Mouse (Mus musculus) layer of hippocampus, adult 2 months (tissue): Measurements from ENCODE around the gene Cdk13. TPM values are rescaled to one million over a fixed set of nuclear protein-coding genes. Genes with fewer than 3 reads are reported as not detected.

Experiments used
- DNase-seq, 2 experiments: peaks; one replicate each; pipeline ENCODE4 v3.0.0; 2022; ENCODE audit warnings: low spot score in 2 of 2
- H3K27ac ChIP-seq: fragments of 200-600 bp; 2 replicates; pipeline ENCODE4 v1.8.1; 2022
- H3K4me3 ChIP-seq: fragments of 200-600 bp; 2 replicates; pipeline ENCODE4 v1.8.1; 2022; ENCODE audit warnings: mild to moderate bottlenecking
- CTCF ChIP-seq: fragments of 200-600 bp; conservative IDR thresholded peaks from 2 replicates; pipeline ENCODE4 v1.8.1; 2022; ENCODE audit warnings: antibody characterized with exemption, mild to moderate bottlenecking, moderate library complexity
- total RNA-seq, 2 experiments: library from RNA; stranded (reverse); gene quantifications; 2 replicates each; pipeline ENCODE4 v1.2.3; 2021

Gene Cdk13
- total RNA-seq, 2 experiments from 2014 or later, result 58.7 to 60.0 TPM

DNA sequence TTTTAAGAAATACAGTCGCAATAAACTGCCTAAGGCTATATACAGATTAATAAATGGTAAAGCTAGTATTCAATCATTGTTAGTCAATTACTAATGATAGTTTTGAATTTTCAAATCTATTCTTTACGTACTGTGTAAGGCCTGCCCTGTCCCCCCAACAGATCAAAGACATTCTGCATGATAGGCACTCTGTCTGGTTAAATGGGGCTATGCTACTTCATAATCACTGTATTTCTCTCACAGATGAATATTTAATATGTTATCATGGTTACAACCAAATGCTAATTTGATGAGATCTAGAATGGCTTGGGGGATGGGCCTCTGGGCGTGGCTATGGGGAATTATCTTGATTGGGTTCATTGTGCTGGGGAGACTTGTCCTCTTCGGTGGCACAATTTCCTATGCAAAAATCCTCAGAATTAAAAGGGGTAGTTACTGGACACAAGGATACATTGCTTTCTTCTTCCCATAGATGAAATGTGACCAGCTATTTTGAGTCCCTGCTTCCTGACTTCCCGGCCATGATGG lies 96.0 kb downstream of the Cdk13 start:
- Histone ChIP-seq H3K4me3 (no peak overlapping the region), H3K27ac (no peak overlapping the region)
- DNase-seq, result no peak
- no peak for TF ChIP-seq CTCF

DNA sequence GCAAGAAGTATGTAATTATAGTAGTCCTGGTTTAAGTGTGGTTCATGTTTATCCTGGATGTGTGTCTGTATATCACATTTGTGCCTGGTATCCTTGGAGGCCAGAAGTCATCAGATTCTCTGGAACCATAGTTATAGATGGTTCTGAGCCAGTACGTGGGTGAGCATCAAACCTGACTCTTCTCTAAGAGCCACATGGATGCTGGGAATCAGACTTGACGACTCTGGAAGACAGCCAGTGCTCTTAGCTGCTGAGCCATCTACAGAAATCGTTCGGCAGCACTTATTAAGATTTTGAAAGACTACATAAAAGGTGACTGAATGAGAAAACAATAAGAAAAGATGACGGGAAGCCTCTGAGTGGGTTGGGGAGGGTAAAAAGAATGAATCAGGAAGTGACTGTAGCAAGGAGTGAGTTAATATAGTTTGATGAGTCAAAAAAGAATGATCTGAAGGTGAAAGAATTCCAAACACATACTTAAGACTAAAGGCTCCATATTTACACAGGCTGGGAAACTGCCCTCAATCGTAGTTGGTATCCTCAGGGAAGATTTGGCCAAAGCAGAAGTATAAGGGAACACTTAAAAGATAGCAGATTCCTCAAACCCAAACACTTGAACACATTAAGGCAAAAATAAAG lies 99.6 kb downstream of the Cdk13 start:
- peak; percentile 23 to 38 for DNase-seq
- H3K4me3 ChIP-seq, result no peak overlapping the region
- no peak for TF ChIP-seq CTCF
- H3K27ac ChIP-seq, result peak overlapping the region; percentile 57; the same call in 1 of the 2 replicates

DNA sequence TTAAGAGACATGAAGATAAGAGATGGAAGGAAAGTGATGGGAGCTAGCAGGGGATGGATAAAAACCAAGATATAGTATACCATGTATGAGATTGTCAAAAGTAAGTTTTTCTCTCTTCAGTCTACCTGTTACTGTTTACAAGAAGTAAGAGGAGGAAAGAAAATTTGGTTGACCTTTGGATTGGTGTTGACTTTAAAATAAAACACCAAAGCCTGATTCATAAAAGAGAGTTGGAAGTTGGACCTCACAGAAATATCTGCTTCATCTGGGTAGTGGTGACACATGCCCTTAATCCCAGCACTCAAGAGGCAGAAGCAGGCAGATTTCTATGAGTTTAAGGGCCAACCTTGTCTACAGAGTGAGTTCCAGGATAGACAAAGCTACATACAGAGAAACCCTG lies 102.6 kb downstream of the Cdk13 start:
- H3K4me3 ChIP-seq, result no peak overlapping the region
- TF ChIP-seq CTCF, result no peak
- no peak overlapping the region for H3K27ac ChIP-seq
- DNase-seq, result no peak

DNA sequence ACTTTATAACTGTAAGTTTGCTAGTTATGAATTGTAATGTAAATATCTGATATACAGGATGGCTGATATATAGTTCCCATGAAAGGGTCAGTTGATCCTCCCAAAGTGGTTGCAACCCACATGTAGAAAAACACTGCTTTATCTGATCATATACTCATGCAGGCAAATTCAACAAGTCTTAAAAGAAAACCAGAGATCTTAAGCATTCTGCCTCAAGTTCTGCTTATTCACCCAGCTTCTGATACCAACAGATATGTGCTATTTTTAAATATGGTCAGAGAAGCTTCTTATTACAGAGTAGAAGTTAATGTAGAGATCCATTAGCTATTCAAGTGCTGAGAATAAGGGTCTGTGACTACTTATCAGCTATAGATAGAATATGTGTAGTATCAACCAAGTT lies 103.6 kb downstream of the Cdk13 start:
- no peak for TF ChIP-seq CTCF
- no peak overlapping the region for H3K27ac ChIP-seq
- no peak overlapping the region for H3K4me3 ChIP-seq
- no peak for DNase-seq

DNA sequence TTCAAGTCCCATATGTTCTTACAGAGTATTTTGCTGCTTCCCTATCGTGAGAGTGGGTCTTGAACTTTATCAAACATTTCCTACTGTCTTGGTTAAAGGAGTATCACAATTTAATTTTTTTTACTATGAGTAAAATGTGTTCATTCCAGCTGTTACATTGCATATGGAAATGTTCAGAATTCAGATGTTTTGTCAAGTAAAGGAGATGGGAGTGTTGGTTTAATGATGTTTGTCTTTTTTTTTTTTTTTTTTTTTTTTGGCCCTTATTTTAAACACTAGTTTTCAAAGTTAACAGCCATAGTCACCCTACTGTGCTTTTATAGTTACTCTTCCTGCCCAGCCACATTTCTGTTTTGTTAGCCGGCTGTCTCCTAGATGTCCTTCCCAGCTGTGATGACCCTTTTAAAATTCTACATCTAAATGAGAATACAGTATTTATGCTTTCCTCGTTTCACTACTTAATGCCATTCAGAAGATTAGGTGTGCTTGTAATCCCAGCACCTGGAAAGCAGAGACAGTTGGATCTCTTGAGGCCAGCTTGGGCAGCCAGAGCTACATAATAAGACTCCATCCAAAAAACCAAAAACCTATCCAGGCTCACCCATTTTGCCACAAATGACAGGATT lies 104.7 kb downstream of the Cdk13 start:
- Histone ChIP-seq H3K4me3 (no peak overlapping the region), H3K27ac (no peak overlapping the region)
- no peak for TF ChIP-seq CTCF
- DNase-seq, result no peak

DNA sequence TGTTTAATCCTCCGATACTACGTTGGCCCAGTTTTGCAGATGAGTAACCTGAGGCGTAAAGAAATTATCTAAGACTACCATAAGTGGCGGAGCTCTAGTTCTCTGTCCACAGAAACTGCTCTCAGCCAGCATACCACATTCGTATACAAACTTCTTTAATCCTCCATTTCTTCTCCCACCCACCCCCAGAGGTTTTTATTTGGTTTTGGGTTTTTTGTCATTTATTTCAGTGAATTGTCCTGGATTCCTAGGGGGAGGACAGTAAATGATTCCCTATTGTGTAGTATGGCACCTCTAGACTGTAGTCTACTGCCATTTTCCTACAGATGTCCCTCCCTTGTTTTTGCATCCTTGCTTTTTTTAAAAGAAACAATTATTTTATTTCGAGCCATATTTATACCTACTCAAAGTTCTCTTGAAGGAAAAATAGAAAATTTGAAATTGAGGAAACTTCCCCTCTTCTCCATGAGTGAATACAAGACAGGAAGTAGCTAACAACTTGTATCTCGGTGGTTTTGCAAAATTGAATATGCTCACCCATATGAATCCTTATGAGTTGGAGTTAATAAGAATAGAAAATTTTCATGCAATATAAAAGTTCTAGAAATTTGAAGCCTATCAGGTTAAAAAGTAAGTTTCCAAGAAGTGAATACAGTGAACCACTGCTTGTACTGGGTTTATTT lies 108.9 kb downstream of the Cdk13 start:
- no peak for DNase-seq
- Histone ChIP-seq H3K27ac (peak overlapping the region; percentile 98), H3K4me3 (peak overlapping the region; percentile 86)
- no peak for TF ChIP-seq CTCF

DNA sequence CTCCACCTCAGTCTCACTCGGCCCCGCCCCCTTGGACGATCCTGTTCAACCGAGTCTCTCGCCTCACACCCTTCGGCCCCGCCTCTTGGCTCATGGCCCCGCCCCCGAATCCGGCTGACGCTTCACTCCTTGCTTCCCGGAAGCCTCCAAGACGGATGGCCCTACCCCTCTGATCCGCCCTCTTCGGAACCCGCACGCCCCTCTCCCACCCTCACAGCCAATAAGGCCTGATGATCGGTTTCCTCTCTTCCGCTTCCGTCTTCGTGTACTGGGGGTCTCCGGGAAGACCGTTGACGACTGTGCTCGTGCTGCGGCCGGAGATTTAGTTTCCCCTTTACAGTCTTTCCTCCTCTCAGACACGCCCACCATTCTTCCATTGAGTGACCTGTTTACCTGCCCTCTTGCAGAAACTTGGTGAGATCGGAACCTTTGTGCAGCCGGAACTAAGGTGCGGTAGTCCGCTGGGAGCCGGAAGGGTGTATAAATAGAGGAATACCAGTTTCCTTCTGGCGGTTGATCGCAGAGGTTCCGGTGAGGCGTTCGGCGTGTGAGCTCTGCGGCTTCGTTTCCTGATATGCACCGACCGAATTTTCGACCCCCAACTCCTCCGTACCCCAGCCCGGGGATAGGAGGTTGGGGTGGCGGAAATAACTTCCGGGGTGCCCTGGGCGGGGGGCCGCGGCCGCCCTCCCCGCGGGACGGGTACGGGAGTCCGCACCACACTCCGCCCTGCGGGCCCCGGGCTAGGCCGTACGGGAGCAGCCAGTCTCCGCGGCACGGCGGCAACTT lies 109.8 kb downstream of the Cdk13 start, which contains the start of the genes Mplkip and Sugct:
Mplkip (plus strand) TSS at position 282 of the 789 bp plus-strand sequence.
Sugct (minus strand) TSS at position 643 of the 789 bp plus-strand sequence.
- peak; percentile 100 for DNase-seq
- peak within 1 kb of the TSS; percentile 98 for H3K27ac ChIP-seq
- no peak; the same call in 1 of the 2 replicates for TF ChIP-seq CTCF
- H3K4me3 ChIP-seq, result peak within 1 kb of the TSS; percentile 86

DNA sequence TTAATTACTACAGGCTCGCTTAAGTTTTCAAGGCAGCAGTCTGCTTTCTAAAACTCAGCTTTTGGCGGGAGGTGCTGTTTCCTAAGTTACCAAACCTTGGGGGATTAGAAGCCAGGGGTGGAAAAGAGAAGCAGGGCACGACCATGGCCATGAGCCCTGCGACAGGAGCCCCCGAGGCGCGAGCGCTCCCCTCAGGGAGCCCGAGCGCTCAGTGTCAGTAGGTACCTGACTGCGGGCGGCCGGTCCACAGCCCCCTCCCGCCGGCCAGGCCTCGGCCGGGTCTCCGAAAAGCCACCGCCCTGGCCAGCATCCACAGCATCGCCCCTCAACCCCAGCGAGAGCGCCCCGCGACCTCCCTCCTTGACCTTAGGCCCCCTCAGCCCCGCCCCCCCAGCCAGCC lies 110.5 kb downstream of the Cdk13 start:
- peak overlapping the region; percentile 83 for H3K27ac ChIP-seq

DNA sequence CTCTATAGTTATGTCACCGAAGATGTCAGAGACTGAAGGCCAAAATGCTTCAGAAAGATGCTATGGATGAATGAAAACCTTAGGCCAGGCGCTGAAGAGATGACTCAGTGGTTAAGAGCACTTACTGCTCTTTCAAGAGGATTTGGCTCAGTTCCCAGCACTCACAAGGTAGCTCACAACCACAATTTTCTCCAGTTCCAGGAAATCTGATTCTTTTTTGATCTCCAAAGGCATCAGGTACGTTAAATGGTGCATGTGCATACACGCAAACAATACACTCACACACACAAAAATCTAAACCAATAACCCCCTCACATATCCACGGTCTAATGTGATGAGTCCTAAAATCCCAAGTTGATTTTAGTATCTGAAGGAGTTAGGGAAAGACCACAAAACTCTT lies 111.1 kb downstream of the Cdk13 start:
- no peak for TF ChIP-seq CTCF
- H3K27ac ChIP-seq, result peak overlapping the region; percentile 83; the same call in 1 of the 2 replicates
- no peak for DNase-seq
- peak overlapping the region; percentile 86 for H3K4me3 ChIP-seq

More for the DNA sequence above, 110.5 kb downstream of the Cdk13 start:
- TF ChIP-seq CTCF, result no peak
- peak overlapping the region; percentile 86 for H3K4me3 ChIP-seq
- no peak for DNase-seq

DNA sequence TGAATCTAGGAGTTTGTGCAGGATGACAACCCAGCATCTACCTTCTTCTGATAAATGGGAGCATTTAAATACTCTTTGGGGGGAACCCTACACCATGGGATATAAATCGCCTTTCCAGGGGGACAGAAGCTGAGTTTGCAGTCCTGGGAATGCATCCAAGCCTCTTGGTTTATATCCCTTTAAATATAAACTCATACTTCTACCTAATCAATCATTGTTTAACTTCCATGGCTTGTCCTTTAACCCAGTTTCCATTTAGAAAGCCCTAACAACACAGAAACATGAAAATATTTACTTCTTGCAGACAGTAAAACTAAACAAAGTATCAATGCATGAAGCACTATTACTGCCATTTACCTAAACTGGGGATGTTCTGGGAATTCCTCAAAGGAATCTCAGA lies 113.5 kb downstream of the Cdk13 start:
- DNase-seq, result no peak
- H3K27ac ChIP-seq, result no peak overlapping the region
- no peak overlapping the region for H3K4me3 ChIP-seq
- no peak for TF ChIP-seq CTCF

DNA sequence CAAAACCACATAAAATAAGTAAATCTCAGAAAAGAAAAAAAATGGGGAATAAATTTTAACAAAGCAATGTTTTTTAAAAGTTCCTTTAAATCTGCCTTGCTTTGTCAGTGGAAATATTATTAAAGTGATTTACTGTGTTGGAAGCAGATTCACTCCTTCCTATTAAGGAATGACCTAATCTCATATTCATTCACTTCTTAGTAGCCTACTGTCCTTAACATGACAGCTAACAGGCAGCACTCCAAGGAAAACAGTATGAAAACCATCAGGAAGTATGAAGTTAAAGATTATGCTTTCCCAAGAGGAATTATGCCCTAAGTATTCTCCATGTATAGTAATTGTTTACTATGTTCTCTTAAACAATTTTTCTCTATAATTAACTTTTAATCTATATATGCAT lies 114.2 kb downstream of the Cdk13 start:
- H3K27ac ChIP-seq, result no peak overlapping the region
- no peak for TF ChIP-seq CTCF
- H3K4me3 ChIP-seq, result no peak overlapping the region
- no peak for DNase-seq

DNA sequence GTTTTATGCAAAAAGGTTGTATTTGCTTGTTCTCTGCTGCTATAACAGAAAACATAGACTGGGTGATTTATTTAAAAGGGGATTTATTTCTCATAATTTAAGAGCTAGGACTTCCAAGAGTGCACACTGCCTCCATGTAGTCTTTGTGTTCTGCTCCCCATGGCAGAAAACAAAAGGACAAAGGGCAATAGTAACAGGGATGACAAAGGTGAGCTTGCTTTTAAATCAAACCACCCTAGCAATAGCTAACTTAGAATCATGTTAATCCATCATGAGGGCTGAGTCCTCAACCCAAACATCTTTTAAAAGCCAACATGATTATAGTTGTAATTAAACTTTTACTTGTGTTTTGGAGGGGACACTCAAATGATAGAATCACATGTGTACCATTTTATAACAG lies 115.4 kb downstream of the Cdk13 start:
- no peak for DNase-seq
- no peak for TF ChIP-seq CTCF
- H3K27ac ChIP-seq, result no peak overlapping the region
- no peak overlapping the region for H3K4me3 ChIP-seq
